Mouse (Mus musculus) E14TG2a.4 (cell line): ENCODE data around the gene Xrcc6.

Experiments
- CTCF ChIP-seq: conservative IDR thresholded peaks from 2 replicates; pipeline ENCODE4 v1.5.1; 2014; ENCODE audit warnings: low read length
- NANOG ChIP-seq: IDR thresholded peaks from 2 replicates; pipeline ENCODE4 v1.6.1; 2014; ENCODE audit warnings: borderline replicate concordance, low read length, mixed read lengths

DNA sequence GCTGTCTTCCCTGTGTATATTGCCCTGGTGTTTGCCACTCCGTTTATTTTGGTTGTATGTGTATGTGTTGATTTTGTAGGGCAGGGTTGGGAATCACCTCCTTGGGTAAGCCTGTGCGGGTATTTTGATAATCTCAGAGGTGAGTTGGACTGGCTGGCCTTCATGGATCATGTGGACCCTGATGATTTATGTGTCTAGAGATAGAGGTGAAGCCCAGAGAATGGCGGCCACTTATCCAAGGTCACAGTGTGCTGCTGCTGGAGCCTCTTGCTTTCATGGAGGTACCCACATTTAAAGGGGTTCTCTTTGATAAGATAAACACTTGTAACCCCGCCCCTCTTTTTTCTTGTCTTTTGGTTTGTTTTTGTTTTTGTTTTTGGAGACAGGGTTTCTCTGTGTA lies 47.9 kb upstream of the Xrcc6 start:
- TF ChIP-seq CTCF, result no peak
- no peak for TF ChIP-seq NANOG
